8 mouse cellular contexts compared by ENCODE assay signal in genomic region chr7:5125549-5126406, GRCm38 (mm10). TPM values are rescaled to one million over a fixed set of nuclear protein-coding genes. Genes with fewer than 3 reads are reported as not detected.
DNase-seq lines count a peak whose midpoint lies in the region; ATAC-seq and TF ChIP-seq lines count a peak whose summit lies in the region.

Rasl2-9 (minus strand) TSS chr7:5125950.

- H3K36me3 ChIP-seq in E14TG2a.4 (ENCODE audit: insufficient read depth, low read length): no peaks in the 10 kb centered on the region
- no peaks in the 10 kb centered on the region for H3K36me3 ChIP-seq in forebrain, embryonic 15.5 days
- no peaks in the 10 kb centered on the region for H3K36me3 ChIP-seq in liver, embryonic 16.5 days (ENCODE audit: control insufficient read depth, insufficient read depth)
- no peaks in the 10 kb centered on the region for H3K36me3 ChIP-seq in neural tube, embryonic 12.5 days
- no peaks in the 10 kb centered on the region for H3K36me3 ChIP-seq in stomach, embryonic 16.5 days (ENCODE audit: control insufficient read depth, insufficient read depth, low read length)

- ATAC-seq in forebrain, embryonic 15.5 days (replicated peaks): peak; percentile 81
- peak; percentile 75 for ATAC-seq in liver, embryonic 16.5 days (ENCODE audit: low read depth)
- peak; percentile 68 for ATAC-seq in neural tube, embryonic 12.5 days (ENCODE audit: low FRiP score, low read depth)
- peak; percentile 82 for ATAC-seq in stomach, embryonic 16.5 days (ENCODE audit: insufficient read depth, low FRiP score)

- intact Hi-C loops in heart, postnatal 14 days (cut with DNase I): loop anchor here (2.0 to 5.0 kb wide), 2 partner anchors 65 to 183 kb away; no protein-coding TSS in a partner anchor

- H3K4me3 ChIP-seq in E14TG2a.4 (replicated peaks; ENCODE audit: low read length): peak within 1 kb of the TSS; percentile 74
- H3K4me3 ChIP-seq in forebrain, embryonic 15.5 days: peak within 1 kb of the TSS; percentile 45
- H3K4me3 ChIP-seq in liver, embryonic 16.5 days (ENCODE audit: low read depth, low read length): peak within 1 kb of the TSS; percentile 38
- peak within 1 kb of the TSS; percentile 24 for H3K4me3 ChIP-seq in neural tube, embryonic 12.5 days
- H3K4me3 ChIP-seq in stomach, embryonic 16.5 days (replicated peaks; ENCODE audit: low read length): peak within 1 kb of the TSS; percentile 46

- peak within 1 kb of the TSS; percentile 63 for H3K4me2 ChIP-seq in forebrain, embryonic 15.5 days (replicated peaks)
- peak within 1 kb of the TSS; percentile 49 for H3K4me2 ChIP-seq in liver, embryonic 16.5 days (ENCODE audit: low read depth, low read length)
- peak within 1 kb of the TSS; percentile 59 for H3K4me2 ChIP-seq in neural tube, embryonic 12.5 days (replicated peaks)
- H3K4me2 ChIP-seq in stomach, embryonic 16.5 days (ENCODE audit: low read depth, low read length): peak within 1 kb of the TSS; percentile 69

- peak within 1 kb of the TSS; percentile 46; the same call in 1 of the 2 replicates for H3K9ac ChIP-seq in forebrain, embryonic 15.5 days (replicated peaks)
- no peak within 1 kb of the TSS for H3K9ac ChIP-seq in liver, embryonic 16.5 days (ENCODE audit: low read depth, low read length)
- peak within 1 kb of the TSS; percentile 42; the same call in 1 of the 2 replicates for H3K9ac ChIP-seq in neural tube, embryonic 12.5 days
- H3K9ac ChIP-seq in stomach, embryonic 16.5 days (ENCODE audit: low read length): peak within 1 kb of the TSS; percentile 60

- H3K4me1 ChIP-seq in E14TG2a.4 (replicated peaks; ENCODE audit: low read depth, low read length): peaks cover 7% of the 10 kb centered on the region; the same call in 1 of the 2 replicates
- H3K4me1 ChIP-seq in forebrain, embryonic 15.5 days: 0 out of 2 replicates have a peak, but pooled peaks cover 6% of the 10 kb centered on the region
- H3K4me1 ChIP-seq in liver, embryonic 16.5 days (ENCODE audit: control insufficient read depth, low read depth, low read length): no peaks in the 10 kb centered on the region
- no peaks in the 10 kb centered on the region for H3K4me1 ChIP-seq in neural tube, embryonic 12.5 days
- no peaks in the 10 kb centered on the region for H3K4me1 ChIP-seq in stomach, embryonic 16.5 days (ENCODE audit: control insufficient read depth, insufficient read depth, low read length)

- peak; percentile 51 for DNase-seq in cerebellum, adult 11-12 months
- DNase-seq in heart, postnatal 14 days: peak; percentile 89 to 93
- peak; percentile 83 for DNase-seq in layer of hippocampus, adult 11-12 months (ENCODE audit: low spot score)

- peaks cover 14% of the 10 kb centered on the region for H3K27me3 ChIP-seq in E14TG2a.4 (ENCODE audit: insufficient read depth, low read length)
- H3K27me3 ChIP-seq in forebrain, embryonic 15.5 days: no peaks in the 10 kb centered on the region
- no peaks in the 10 kb centered on the region for H3K27me3 ChIP-seq in liver, embryonic 16.5 days (ENCODE audit: control insufficient read depth, insufficient read depth, low read depth, low read length)
- H3K27me3 ChIP-seq in neural tube, embryonic 12.5 days (replicated peaks): no peaks in the 10 kb centered on the region
- H3K27me3 ChIP-seq in stomach, embryonic 16.5 days (ENCODE audit: control insufficient read depth, insufficient read depth, low read length): no peaks in the 10 kb centered on the region

- H3K9me3 ChIP-seq in E14TG2a.4 (ENCODE audit: low read length): no peaks in the 10 kb centered on the region
- H3K9me3 ChIP-seq in forebrain, embryonic 15.5 days: no peaks in the 10 kb centered on the region
- H3K9me3 ChIP-seq in liver, embryonic 16.5 days (replicated peaks; ENCODE audit: control insufficient read depth, low read length): no peaks in the 10 kb centered on the region
- no peaks in the 10 kb centered on the region for H3K9me3 ChIP-seq in neural tube, embryonic 12.5 days
- no peaks in the 10 kb centered on the region for H3K9me3 ChIP-seq in stomach, embryonic 16.5 days (replicated peaks; ENCODE audit: control insufficient read depth, low read length)

- peak; percentile 32 for TF ChIP-seq CTCF in E14TG2a.4 (conservative IDR thresholded peaks at IDR 0.05; ENCODE audit: low read length)

- no peak within 1 kb of the TSS for H3K27ac ChIP-seq in forebrain, embryonic 15.5 days (replicated peaks)
- no peak within 1 kb of the TSS for H3K27ac ChIP-seq in liver, embryonic 16.5 days (ENCODE audit: low read length)
- no peak within 1 kb of the TSS for H3K27ac ChIP-seq in neural tube, embryonic 12.5 days
- no peak within 1 kb of the TSS for H3K27ac ChIP-seq in stomach, embryonic 16.5 days (ENCODE audit: low read length)

- 19% methylated on average over 42 of the region's 42 CpGs for WGBS in forebrain, embryonic 15.5 days
- WGBS in liver, embryonic 16.5 days (ENCODE audit: insufficient replicate concordance): 12% methylated on average over 42 of the region's 42 CpGs
- WGBS in neural tube, embryonic 12.5 days: 19% methylated on average over 42 of the region's 42 CpGs
- 17% methylated on average over 42 of the region's 42 CpGs for WGBS in stomach, embryonic 16.5 days

RNA-seq across cellular contexts. Expression of gene Rasl2-9, which starts in this region (rescaled TPM):
- polyA plus RNA-seq in forebrain, embryonic 15.5 days (2015; fragmentation: Nextera tagmentation; extraction: Ambion mirVana): 0.19 TPM in 1 of 2 replicates, not detected in the other
- total RNA-seq in heart, postnatal 14 days (2021): 1 to 10 TPM; 5.3 to 5.8 TPM
- polyA plus RNA-seq in liver, embryonic 16.5 days (2015; fragmentation: Nextera tagmentation; extraction: Ambion mirVana): 0.11 and 0.27 TPM in 2 replicates
- polyA plus RNA-seq in neural tube, embryonic 12.5 days (2016; fragmentation: Nextera tagmentation; extraction: Ambion mirVana): 0.27 and 0.38 TPM in 2 replicates
- polyA plus RNA-seq in stomach, embryonic 16.5 days (2015; fragmentation: Nextera tagmentation; extraction: Ambion mirVana): 0.40 and 0.54 TPM in 2 replicates

Comparison
In these comparisons a context has a peak if more than half of its experiments do, and no peak if none do; other contexts are left out.
1. Peak in ATAC-seq, H3K4me3 ChIP-seq, H3K9ac ChIP-seq and H3K4me2 ChIP-seq in forebrain, embryonic 15.5 days; RNA of the gene not detected or under 1 TPM.
2. Peak in ATAC-seq, H3K4me3 ChIP-seq and H3K4me2 ChIP-seq in liver, embryonic 16.5 days; RNA of the gene not detected or under 1 TPM.
3. Peak in ATAC-seq, H3K4me3 ChIP-seq, H3K9ac ChIP-seq and H3K4me2 ChIP-seq in neural tube, embryonic 12.5 days; RNA of the gene not detected or under 1 TPM.
4. Peak in ATAC-seq, H3K4me3 ChIP-seq, H3K9ac ChIP-seq and H3K4me2 ChIP-seq in stomach, embryonic 16.5 days; RNA of the gene not detected or under 1 TPM.
5. H3K4me3 ChIP-seq: peak in every context shown above with its lines; median percentile 74 in E14TG2a.4; 46 in stomach, embryonic 16.5 days; 45 in forebrain, embryonic 15.5 days; 38 in liver, embryonic 16.5 days; 24 in neural tube, embryonic 12.5 days.